Mouse (Mus musculus): ENCODE measurements at regions not wholly inside any gene's neighbourhood (a gene's known extent, or its start where the extent isn't known, plus 50 kb on each side); places are given as distances from the start of the nearest gene placed in this dataset.
A peak's percentile ranks its signal among the peaks of the same experiment; 100 is the strongest.

- DNase-seq (ENCODE audit: inconsistent ontology term), result no peak
Measured at GRCm38 (mm10) chr12:107231629-107232028, 256.8 kb upstream of the 3110018I06Rik start.

GRCm38 (mm10) chr12:107250747-107251470 lies 237.5 kb upstream of the 3110018I06Rik start:
- DNase-seq (ENCODE audit: inconsistent ontology term), result no peak

- DNase-seq (ENCODE audit: inconsistent ontology term), result no peak
Measured at GRCm38 (mm10) chr12:107251981-107252380, 236.5 kb upstream of the 3110018I06Rik start.

- no peak for DNase-seq (ENCODE audit: inconsistent ontology term)
Measured at GRCm38 (mm10) chr12:107262076-107262475, 226.4 kb upstream of the 3110018I06Rik start.

DNA sequence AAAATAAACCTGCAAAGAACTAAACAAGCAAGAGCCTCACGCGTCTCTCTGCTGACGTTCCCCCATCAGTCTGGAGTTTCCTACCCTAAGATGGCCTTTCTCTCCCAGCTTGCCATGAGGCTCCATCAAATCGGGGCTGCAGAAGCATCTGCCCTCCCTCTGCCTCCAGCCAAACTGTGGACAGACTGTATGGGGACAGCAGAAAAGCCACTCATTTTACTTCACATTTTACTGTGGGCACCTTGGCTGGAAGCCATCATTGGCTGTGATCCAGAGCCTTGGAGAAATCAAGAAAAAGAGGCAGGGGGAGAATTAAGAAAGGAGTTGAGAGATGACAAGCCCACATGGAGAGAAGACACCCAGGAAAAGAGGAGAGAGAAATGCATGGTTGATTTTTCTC lies 225.9 kb upstream of the 3110018I06Rik start:
- DNase-seq (ENCODE audit: inconsistent ontology term), result no peak

- DNase-seq (ENCODE audit: inconsistent ontology term), result peak; percentile 78
Measured at GRCm38 (mm10) chr12:107266696-107267095, 221.7 kb upstream of the 3110018I06Rik start.

DNA sequence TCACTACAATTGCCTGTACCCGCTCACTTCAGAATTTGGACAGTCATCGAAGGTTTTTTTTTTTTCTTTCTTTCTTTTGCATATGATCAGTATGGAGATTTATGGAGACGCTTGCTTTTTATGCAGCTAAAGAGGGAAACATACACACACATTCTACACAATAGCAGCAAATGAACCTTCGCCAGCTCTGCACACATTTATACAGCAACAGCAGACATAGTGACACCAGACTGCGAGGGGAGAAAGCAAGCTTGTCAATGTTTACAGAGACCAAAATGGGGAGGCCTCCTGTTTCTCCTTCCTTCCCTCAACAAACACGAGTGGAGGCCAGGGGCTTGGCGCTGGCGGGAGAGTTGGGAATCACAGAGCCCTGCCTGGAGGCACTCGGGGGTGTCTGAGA lies 202.8 kb upstream of the 3110018I06Rik start:
- no peak for DNase-seq (ENCODE audit: inconsistent ontology term)

DNA sequence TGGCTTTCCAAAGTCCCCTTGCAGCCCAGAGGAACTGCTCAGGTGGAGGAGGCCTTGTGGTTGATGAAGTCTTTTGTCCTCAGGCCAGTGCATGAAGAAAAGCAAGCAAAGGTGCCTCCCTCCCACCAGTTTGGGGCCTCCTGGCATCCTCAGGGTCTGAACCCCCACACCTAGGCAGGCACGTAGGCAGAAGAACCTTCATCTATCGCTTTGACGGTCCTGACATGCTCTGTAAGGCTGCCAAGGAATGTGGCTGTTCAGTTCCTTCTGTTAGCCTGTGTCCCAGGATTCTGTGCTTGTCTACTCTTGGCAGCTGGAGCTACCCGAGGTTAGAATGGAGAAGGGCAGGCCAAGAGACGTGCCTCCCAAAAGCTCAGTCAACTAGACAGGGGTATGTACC lies 197.1 kb upstream of the 3110018I06Rik start:
- peak; percentile 35 for DNase-seq (ENCODE audit: inconsistent ontology term)

DNA sequence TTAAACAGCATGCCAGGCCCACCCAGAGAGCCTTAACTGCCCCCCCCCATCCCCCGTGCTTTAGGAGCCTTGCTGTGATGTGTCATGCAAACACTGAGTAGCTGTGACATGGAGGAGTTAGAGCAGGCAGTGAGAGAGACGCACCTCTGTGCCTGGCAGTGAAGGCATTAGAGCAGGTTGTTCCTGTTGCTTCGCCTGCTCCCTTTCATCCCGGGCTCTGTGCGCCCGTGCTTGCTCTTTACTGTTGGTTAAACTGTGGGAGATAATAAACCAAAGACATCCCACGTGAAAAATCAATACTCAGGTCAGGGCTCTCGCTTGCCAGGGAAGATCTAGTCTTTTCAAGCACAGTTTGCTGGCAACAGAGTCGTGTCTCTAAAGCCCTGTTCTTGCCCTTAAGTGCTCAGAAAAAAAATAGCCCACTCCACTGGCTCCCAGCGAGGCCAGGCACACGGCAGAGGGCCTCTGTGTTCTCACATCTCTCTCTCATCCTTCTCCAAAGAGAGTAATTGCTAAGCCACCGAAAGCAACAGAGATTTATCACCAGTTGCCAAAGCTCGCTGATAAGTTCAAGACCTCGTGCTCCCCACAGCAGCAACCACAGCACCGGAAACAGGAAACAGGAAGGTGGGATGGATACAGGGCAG lies 181.2 kb upstream of the 3110018I06Rik start:
- no peak for DNase-seq (ENCODE audit: inconsistent ontology term)

- DNase-seq (ENCODE audit: inconsistent ontology term), result peak; percentile 36
Measured at GRCm38 (mm10) chr12:107315446-107315845, 173.0 kb upstream of the 3110018I06Rik start.

GRCm38 (mm10) chr12:107322861-107323260 lies 165.6 kb upstream of the 3110018I06Rik start:
- no peak for DNase-seq (ENCODE audit: inconsistent ontology term)

- DNase-seq (ENCODE audit: inconsistent ontology term), result no peak
Measured at GRCm38 (mm10) chr12:107326101-107326500, 162.3 kb upstream of the 3110018I06Rik start.

DNA sequence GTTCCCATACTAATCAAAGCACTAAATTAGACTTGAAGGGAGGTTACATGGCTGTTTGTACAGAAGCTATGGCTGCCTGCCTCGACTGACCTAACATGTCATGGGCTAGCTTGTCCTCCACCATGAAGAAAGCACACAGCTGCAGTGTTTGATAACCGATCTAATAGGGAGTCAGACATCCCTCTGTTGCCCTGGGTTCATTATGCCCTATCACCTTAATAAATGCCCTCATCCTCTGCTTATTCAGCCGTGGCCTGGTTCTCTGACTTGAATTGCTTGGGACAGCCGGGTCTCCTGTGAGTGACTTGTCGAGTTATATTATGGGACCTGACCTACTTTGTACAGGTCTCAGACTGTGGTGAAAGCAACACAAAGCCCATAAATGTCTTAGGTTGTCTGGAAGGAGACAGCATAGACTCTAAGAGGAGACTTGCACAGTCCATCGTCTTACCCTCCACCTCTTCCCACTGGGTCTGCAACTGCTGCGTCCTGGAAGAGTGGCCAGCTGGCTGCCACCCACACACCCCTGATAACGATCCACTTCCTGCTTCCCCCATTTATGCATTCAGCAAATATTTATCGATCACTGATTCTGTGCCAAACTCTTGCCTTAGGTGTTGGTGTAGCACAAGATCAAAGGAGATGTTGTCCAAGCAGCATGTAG lies 161.2 kb upstream of the 3110018I06Rik start:
- no peak for DNase-seq (ENCODE audit: inconsistent ontology term)

DNA sequence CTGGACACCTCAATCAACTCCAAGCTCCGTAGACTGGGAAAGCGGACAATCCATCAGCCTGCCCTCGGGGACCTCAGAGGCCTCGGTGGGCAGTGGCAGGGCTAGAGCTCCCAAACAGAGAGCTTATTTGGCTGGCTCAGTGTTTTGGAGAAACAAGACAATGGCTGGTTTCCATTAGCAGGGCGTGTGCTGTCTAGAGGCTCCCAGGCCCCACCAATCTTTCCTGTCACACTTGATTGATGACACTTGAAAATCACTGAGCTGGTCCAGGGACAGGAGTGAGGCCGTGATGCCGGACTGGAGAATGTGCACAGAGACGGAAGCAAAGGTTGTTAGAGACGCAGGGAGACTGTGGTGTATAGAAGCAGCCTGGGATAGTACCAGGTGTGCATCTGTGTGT lies 159.4 kb upstream of the 3110018I06Rik start:
- DNase-seq (ENCODE audit: inconsistent ontology term), result no peak

- DNase-seq (ENCODE audit: inconsistent ontology term), result no peak
Measured at GRCm38 (mm10) chr12:107334366-107334765, 154.1 kb upstream of the 3110018I06Rik start.

- no peak for DNase-seq (ENCODE audit: inconsistent ontology term)
Measured at GRCm38 (mm10) chr12:107335106-107335505, 153.3 kb upstream of the 3110018I06Rik start.

GRCm38 (mm10) chr12:107338758-107339157 lies 149.7 kb upstream of the 3110018I06Rik start:
- no peak for DNase-seq (ENCODE audit: inconsistent ontology term)

- DNase-seq (ENCODE audit: inconsistent ontology term), result no peak
Measured at GRCm38 (mm10) chr12:107356211-107356610, 132.2 kb upstream of the 3110018I06Rik start.

DNA sequence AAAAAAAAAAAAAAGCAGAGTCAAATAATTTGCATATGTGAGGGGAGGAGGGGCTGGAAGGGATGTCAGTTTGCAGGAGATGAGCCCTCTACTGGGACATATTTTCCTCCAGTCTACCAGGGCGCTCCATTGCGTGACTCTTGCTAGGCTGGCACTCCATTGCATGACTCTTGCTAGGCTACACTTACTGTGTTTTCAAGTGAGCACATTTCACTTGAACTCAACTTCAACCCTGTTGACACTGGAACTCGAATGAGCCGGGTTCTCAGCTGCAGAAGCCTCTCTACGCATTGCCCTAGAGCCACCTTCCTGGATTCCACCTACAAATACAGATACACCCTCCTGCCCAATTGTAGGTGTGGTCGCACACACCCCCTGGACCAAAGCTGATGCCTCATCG lies 131.5 kb upstream of the 3110018I06Rik start:
- no peak for DNase-seq (ENCODE audit: inconsistent ontology term)

GRCm38 (mm10) chr12:107360511-107360910 lies 127.9 kb upstream of the 3110018I06Rik start:
- DNase-seq (ENCODE audit: inconsistent ontology term), result no peak

GRCm38 (mm10) chr12:107361606-107362005 lies 126.8 kb upstream of the 3110018I06Rik start:
- DNase-seq (ENCODE audit: inconsistent ontology term), result no peak

- DNase-seq (ENCODE audit: inconsistent ontology term), result no peak
Measured at GRCm38 (mm10) chr12:107362120-107362519, 126.3 kb upstream of the 3110018I06Rik start.

GRCm38 (mm10) chr12:107372254-107372653 lies 116.2 kb upstream of the 3110018I06Rik start:
- DNase-seq (ENCODE audit: inconsistent ontology term), result no peak

Data from Muller cell, postnatal 12 days (primary cell).